Mouse (Mus musculus): ENCODE data around the gene Klhl8. TPM values are rescaled to one million over a fixed set of nuclear protein-coding genes. Genes with fewer than 3 reads are reported as not detected.

The Klhl8 gene
- polyA plus RNA-seq, 1 experiment, result not detected

GRCm38 (mm10) chr5:103856286-103857009 is 54.6 kb downstream of the Klhl8 start:
- H3K4me3 ChIP-seq (ENCODE audit: insufficient read depth, low read depth, low read length), result no peak overlapping the region
- H3K27ac ChIP-seq (ENCODE audit: insufficient read depth, low read depth, low read length), result no peak overlapping the region
- H3K4me1 ChIP-seq (ENCODE audit: control insufficient read depth, insufficient read depth, low read length), result peaks cover 13% of the 10 kb centered on the region
- WGBS, result 62% methylated on average over 5 of the region's 5 CpGs
- no peak for TF ChIP-seq CTCF (IDR thresholded peaks at IDR 0.05; ENCODE audit: insufficient read depth, low read depth, low read length)
- no peak for TF ChIP-seq POLR2A (IDR thresholded peaks at IDR 0.05; ENCODE audit: insufficient read depth, low read depth, low read length)

GRCm38 (mm10) chr5:103855483-103856211 is 55.4 kb downstream of the Klhl8 start:
- WGBS, result 83% methylated on average over 14 of the region's 14 CpGs
- TF ChIP-seq POLR2A (IDR thresholded peaks at IDR 0.05; ENCODE audit: insufficient read depth, low read depth, low read length) (no peak), CTCF (IDR thresholded peaks at IDR 0.05; ENCODE audit: insufficient read depth, low read depth, low read length) (no peak)
- no peak overlapping the region for H3K27ac ChIP-seq (ENCODE audit: insufficient read depth, low read depth, low read length)
- H3K4me1 ChIP-seq (ENCODE audit: control insufficient read depth, insufficient read depth, low read length), result peaks cover 13% of the 10 kb centered on the region
- H3K4me3 ChIP-seq (ENCODE audit: insufficient read depth, low read depth, low read length), result no peak overlapping the region

GRCm38 (mm10) chr5:103854807-103855194 is 56.3 kb downstream of the Klhl8 start:
- WGBS, result 45% methylated on average over 5 of the region's 5 CpGs
- no peak for TF ChIP-seq POLR2A (IDR thresholded peaks at IDR 0.05; ENCODE audit: insufficient read depth, low read depth, low read length)
- no peak for TF ChIP-seq CTCF (IDR thresholded peaks at IDR 0.05; ENCODE audit: insufficient read depth, low read depth, low read length)
- Histone ChIP-seq H3K4me3 (ENCODE audit: insufficient read depth, low read depth, low read length) (no peak overlapping the region), H3K27ac (ENCODE audit: insufficient read depth, low read depth, low read length) (no peak overlapping the region), H3K4me1 (ENCODE audit: control insufficient read depth, insufficient read depth, low read length) (peaks cover 13% of the 10 kb centered on the region)

GRCm38 (mm10) chr5:103854041-103854806 is 56.8 kb downstream of the Klhl8 start:
- H3K27ac ChIP-seq (ENCODE audit: insufficient read depth, low read depth, low read length), result peak overlapping the region; percentile 28; the same call in 1 of the 2 replicates
- TF ChIP-seq POLR2A (IDR thresholded peaks at IDR 0.05; ENCODE audit: insufficient read depth, low read depth, low read length) (no peak), CTCF (IDR thresholded peaks at IDR 0.05; ENCODE audit: insufficient read depth, low read depth, low read length) (no peak)
- 48% methylated on average over 17 of the region's 17 CpGs for WGBS
- peaks cover 13% of the 10 kb centered on the region for H3K4me1 ChIP-seq (ENCODE audit: control insufficient read depth, insufficient read depth, low read length)
- H3K4me3 ChIP-seq (ENCODE audit: insufficient read depth, low read depth, low read length), result no peak overlapping the region

- TF ChIP-seq CTCF (IDR thresholded peaks at IDR 0.05; ENCODE audit: insufficient read depth, low read depth, low read length) (no peak), POLR2A (IDR thresholded peaks at IDR 0.05; ENCODE audit: insufficient read depth, low read depth, low read length) (no peak)
- peaks cover 13% of the 10 kb centered on the region for H3K4me1 ChIP-seq (ENCODE audit: control insufficient read depth, insufficient read depth, low read length)
- H3K27ac ChIP-seq (ENCODE audit: insufficient read depth, low read depth, low read length), result no peak overlapping the region
- 89% methylated on average over 4 of the region's 4 CpGs for WGBS
- H3K4me3 ChIP-seq (ENCODE audit: insufficient read depth, low read depth, low read length), result no peak overlapping the region
Observed at GRCm38 (mm10) chr5:103852756-103853549, 58.1 kb downstream of the Klhl8 start.

GRCm38 (mm10) chr5:103848546-103848945 is 62.5 kb downstream of the Klhl8 start:
- Histone ChIP-seq H3K4me1 (ENCODE audit: control insufficient read depth, insufficient read depth, low read length) (peaks cover 12% of the 10 kb centered on the region), H3K4me3 (ENCODE audit: insufficient read depth, low read depth, low read length) (no peak overlapping the region), H3K27ac (ENCODE audit: insufficient read depth, low read depth, low read length) (no peak overlapping the region)
- 76% methylated on average over 8 of the region's 8 CpGs for WGBS
- TF ChIP-seq POLR2A (IDR thresholded peaks at IDR 0.05; ENCODE audit: insufficient read depth, low read depth, low read length) (no peak), CTCF (IDR thresholded peaks at IDR 0.05; ENCODE audit: insufficient read depth, low read depth, low read length) (no peak)

- no peak overlapping the region for H3K4me3 ChIP-seq (ENCODE audit: insufficient read depth, low read depth, low read length)
- H3K27ac ChIP-seq (ENCODE audit: insufficient read depth, low read depth, low read length), result no peak overlapping the region
- peaks cover 12% of the 10 kb centered on the region for H3K4me1 ChIP-seq (ENCODE audit: control insufficient read depth, insufficient read depth, low read length)
- WGBS, result 70% methylated on average over 5 of the region's 5 CpGs
- no peak for TF ChIP-seq POLR2A (IDR thresholded peaks at IDR 0.05; ENCODE audit: insufficient read depth, low read depth, low read length)
- no peak for TF ChIP-seq CTCF (IDR thresholded peaks at IDR 0.05; ENCODE audit: insufficient read depth, low read depth, low read length)
Observed at GRCm38 (mm10) chr5:103846609-103847008, 64.5 kb downstream of the Klhl8 start.

- WGBS, result 90% methylated on average over 10 of the region's 10 CpGs
- H3K4me1 ChIP-seq (ENCODE audit: control insufficient read depth, insufficient read depth, low read length), result peaks cover 12% of the 10 kb centered on the region
Observed at GRCm38 (mm10) chr5:103846154-103846551, 64.9 kb downstream of the Klhl8 start.

More at GRCm38 (mm10) chr5:103846154-103846551, 64.9 kb downstream of the Klhl8 start:
- Histone ChIP-seq H3K4me3 (ENCODE audit: insufficient read depth, low read depth, low read length) (no peak overlapping the region), H3K27ac (ENCODE audit: insufficient read depth, low read depth, low read length) (no peak overlapping the region)
- TF ChIP-seq POLR2A (IDR thresholded peaks at IDR 0.05; ENCODE audit: insufficient read depth, low read depth, low read length), result no peak
- TF ChIP-seq CTCF (IDR thresholded peaks at IDR 0.05; ENCODE audit: insufficient read depth, low read depth, low read length), result no peak
